Mouse (Mus musculus): ENCODE data around the gene Cenpq. TPM values are rescaled to one million over a fixed set of nuclear protein-coding genes. Genes with fewer than 3 reads are reported as not detected.

Cenpq gene
- 39.7 and 45.0 TPM in 2 replicates for polyA plus RNA-seq (2014; fragmentation: Nextera tagmentation; extraction: Ambion mirVana)

GRCm38 (mm10) chr17:40934420-40935231 lies at the start of gene Cenpq, which contains the start of gene Mut:
TSS of gene Cenpq (minus strand) at chr17:40935047.
TSS of gene Mut (plus strand) at chr17:40934685.
- DNase-seq (ENCODE audit: low spot score) = peak; percentile 98
- 0 out of 2 replicates have a peak, but pooled peaks cover 2% of the 10 kb centered on the region for H3K36me3 ChIP-seq (ENCODE audit: control insufficient read depth, insufficient read depth, low read length)
- peak; percentile 100 for ATAC-seq (ENCODE audit: insufficient number of reproducible peaks, low FRiP score, low TSS enrichment, low read depth)
- H3K27me3 ChIP-seq (ENCODE audit: control insufficient read depth, insufficient read depth, low read length) = no peaks in the 10 kb centered on the region
- WGBS = under 1% methylated on average over 50 of the region's 50 CpGs
- peak within 1 kb of the TSS; percentile 64 for H3K27ac ChIP-seq (replicated peaks; ENCODE audit: low read depth, low read length)
- H3K4me2 ChIP-seq (ENCODE audit: low read depth, severe bottlenecking) = peak within 1 kb of the TSS; percentile 66
- peak within 1 kb of the TSS; percentile 65 for H3K9ac ChIP-seq (ENCODE audit: low read length)
- no peaks in the 10 kb centered on the region for H3K9me3 ChIP-seq (ENCODE audit: control insufficient read depth, low read length)
- H3K4me3 ChIP-seq (ENCODE audit: low read depth, low read length) = peak within 1 kb of the TSS; percentile 52
- 0 out of 2 replicates have a peak, but pooled peaks cover 3% of the 10 kb centered on the region for H3K4me1 ChIP-seq (ENCODE audit: control insufficient read depth, insufficient read depth, low read length)

- Histone ChIP-seq H3K36me3 (ENCODE audit: control insufficient read depth, insufficient read depth, low read length) (no peaks in the 10 kb centered on the region), H3K27me3 (ENCODE audit: control insufficient read depth, insufficient read depth, low read length) (no peaks in the 10 kb centered on the region), H3K9ac (ENCODE audit: low read length) (no peak overlapping the region), H3K9me3 (ENCODE audit: control insufficient read depth, low read length) (no peaks in the 10 kb centered on the region), H3K27ac (replicated peaks; ENCODE audit: low read depth, low read length) (no peak overlapping the region), H3K4me3 (ENCODE audit: low read depth, low read length) (no peak overlapping the region), H3K4me2 (ENCODE audit: low read depth, severe bottlenecking) (no peak overlapping the region), H3K4me1 (ENCODE audit: control insufficient read depth, insufficient read depth, low read length) (no peaks in the 10 kb centered on the region)
- DNase-seq (ENCODE audit: low spot score) (no peak), ATAC-seq (ENCODE audit: insufficient number of reproducible peaks, low FRiP score, low TSS enrichment, low read depth) (no peak)
- WGBS = 75% methylated on average over 11 of the region's 11 CpGs
Observed at GRCm38 (mm10) chr17:40977914-40978313, 43.1 kb upstream of the Cenpq start.

- Histone ChIP-seq H3K36me3 (ENCODE audit: control insufficient read depth, insufficient read depth, low read length) (peaks cover 4% of the 10 kb centered on the region; the same call in 1 of the 2 replicates), H3K4me3 (ENCODE audit: low read depth, low read length) (no peak overlapping the region), H3K4me2 (ENCODE audit: low read depth, severe bottlenecking) (no peak overlapping the region), H3K27me3 (ENCODE audit: control insufficient read depth, insufficient read depth, low read length) (no peaks in the 10 kb centered on the region), H3K27ac (replicated peaks; ENCODE audit: low read depth, low read length) (no peak overlapping the region), H3K9ac (ENCODE audit: low read length) (no peak overlapping the region), H3K4me1 (ENCODE audit: control insufficient read depth, insufficient read depth, low read length) (no peaks in the 10 kb centered on the region), H3K9me3 (ENCODE audit: control insufficient read depth, low read length) (no peaks in the 10 kb centered on the region)
- DNase-seq (ENCODE audit: low spot score) (no peak), ATAC-seq (ENCODE audit: insufficient number of reproducible peaks, low FRiP score, low TSS enrichment, low read depth) (no peak)
- 91% methylated on average over 3 of the region's 3 CpGs for WGBS
Observed at GRCm38 (mm10) chr17:40948518-40948917, 13.7 kb upstream of the Cenpq start.

GRCm38 (mm10) chr17:40933985-40934384 lies 862 bp downstream of the Cenpq start:
- peak overlapping the region; percentile 65 for H3K9ac ChIP-seq (ENCODE audit: low read length)
- H3K4me3 ChIP-seq (ENCODE audit: low read depth, low read length) = peak overlapping the region; percentile 52
- H3K27me3 ChIP-seq (ENCODE audit: control insufficient read depth, insufficient read depth, low read length) = no peaks in the 10 kb centered on the region
- H3K4me1 ChIP-seq (ENCODE audit: control insufficient read depth, insufficient read depth, low read length) = 0 out of 2 replicates have a peak, but pooled peaks cover 3% of the 10 kb centered on the region
- H3K9me3 ChIP-seq (ENCODE audit: control insufficient read depth, low read length) = no peaks in the 10 kb centered on the region
- H3K4me2 ChIP-seq (ENCODE audit: low read depth, severe bottlenecking) = peak overlapping the region; percentile 66
- no peak overlapping the region for H3K27ac ChIP-seq (replicated peaks; ENCODE audit: low read depth, low read length)
- under 1% methylated on average over 14 of the region's 14 CpGs for WGBS
- ATAC-seq (ENCODE audit: insufficient number of reproducible peaks, low FRiP score, low TSS enrichment, low read depth) (peak; percentile 7; the same call in 1 of the 2 replicates), DNase-seq (ENCODE audit: low spot score) (no peak)
- 0 out of 2 replicates have a peak, but pooled peaks cover 2% of the 10 kb centered on the region for H3K36me3 ChIP-seq (ENCODE audit: control insufficient read depth, insufficient read depth, low read length)

- ATAC-seq (ENCODE audit: insufficient number of reproducible peaks, low FRiP score, low TSS enrichment, low read depth) = no peak
- H3K36me3 ChIP-seq (ENCODE audit: control insufficient read depth, insufficient read depth, low read length) = no peaks in the 10 kb centered on the region
- no peaks in the 10 kb centered on the region for H3K4me1 ChIP-seq (ENCODE audit: control insufficient read depth, insufficient read depth, low read length)
- WGBS = 85% methylated on average over 1 of the region's 2 CpGs
- H3K9me3 ChIP-seq (ENCODE audit: control insufficient read depth, low read length) = no peaks in the 10 kb centered on the region
- H3K27me3 ChIP-seq (ENCODE audit: control insufficient read depth, insufficient read depth, low read length) = no peaks in the 10 kb centered on the region
- DNase-seq (ENCODE audit: low spot score) = no peak
- no peak overlapping the region for H3K27ac ChIP-seq (replicated peaks; ENCODE audit: low read depth, low read length)
- H3K4me2 ChIP-seq (ENCODE audit: low read depth, severe bottlenecking) = no peak overlapping the region
- no peak overlapping the region for H3K9ac ChIP-seq (ENCODE audit: low read length)
- H3K4me3 ChIP-seq (ENCODE audit: low read depth, low read length) = no peak overlapping the region
Observed at GRCm38 (mm10) chr17:40915499-40915898, 19.3 kb downstream of the Cenpq start.

- no peak within 1 kb of the TSS for H3K27ac ChIP-seq (replicated peaks; ENCODE audit: low read depth, low read length)
- H3K27me3 ChIP-seq (ENCODE audit: control insufficient read depth, insufficient read depth, low read length) = no peaks in the 10 kb centered on the region
- H3K36me3 ChIP-seq (ENCODE audit: control insufficient read depth, insufficient read depth, low read length) = no peaks in the 10 kb centered on the region
- no peak within 1 kb of the TSS for H3K4me3 ChIP-seq (ENCODE audit: low read depth, low read length)
- H3K9me3 ChIP-seq (ENCODE audit: control insufficient read depth, low read length) = no peaks in the 10 kb centered on the region
- ATAC-seq (ENCODE audit: insufficient number of reproducible peaks, low FRiP score, low TSS enrichment, low read depth) (no peak), DNase-seq (ENCODE audit: low spot score) (no peak)
- 94% methylated on average over 2 of the region's 2 CpGs for WGBS
- H3K4me2 ChIP-seq (ENCODE audit: low read depth, severe bottlenecking) = no peak within 1 kb of the TSS
- H3K4me1 ChIP-seq (ENCODE audit: control insufficient read depth, insufficient read depth, low read length) = no peaks in the 10 kb centered on the region
- no peak within 1 kb of the TSS for H3K9ac ChIP-seq (ENCODE audit: low read length)
Observed at GRCm38 (mm10) chr17:40914250-40914649, 20.6 kb downstream of the Cenpq start, which contains the start of gene Glyatl3. TSS of gene Glyatl3 (minus strand) at chr17:40914350.

GRCm38 (mm10) chr17:40904721-40905154 lies 30.1 kb downstream of the Cenpq start:
- no peaks in the 10 kb centered on the region for H3K9me3 ChIP-seq (ENCODE audit: control insufficient read depth, low read length)
- no peaks in the 10 kb centered on the region for H3K27me3 ChIP-seq (ENCODE audit: control insufficient read depth, insufficient read depth, low read length)
- 12% methylated on average over 14 of the region's 14 CpGs for WGBS
- H3K4me2 ChIP-seq (ENCODE audit: low read depth, severe bottlenecking) = peak overlapping the region; percentile 17; the same call in 1 of the 2 replicates
- H3K27ac ChIP-seq (replicated peaks; ENCODE audit: low read depth, low read length) = no peak overlapping the region
- no peaks in the 10 kb centered on the region for H3K4me1 ChIP-seq (ENCODE audit: control insufficient read depth, insufficient read depth, low read length)
- DNase-seq (ENCODE audit: low spot score) (peak; percentile 28), ATAC-seq (ENCODE audit: insufficient number of reproducible peaks, low FRiP score, low TSS enrichment, low read depth) (no peak)
- H3K4me3 ChIP-seq (ENCODE audit: low read depth, low read length) = no peak overlapping the region
- H3K9ac ChIP-seq (ENCODE audit: low read length) = no peak overlapping the region
- no peaks in the 10 kb centered on the region for H3K36me3 ChIP-seq (ENCODE audit: control insufficient read depth, insufficient read depth, low read length)

GRCm38 (mm10) chr17:40904056-40904597 lies 30.7 kb downstream of the Cenpq start:
- Histone ChIP-seq H3K4me2 (ENCODE audit: low read depth, severe bottlenecking) (peak overlapping the region; percentile 17; the same call in 1 of the 2 replicates), H3K27ac (replicated peaks; ENCODE audit: low read depth, low read length) (no peak overlapping the region), H3K4me1 (ENCODE audit: control insufficient read depth, insufficient read depth, low read length) (no peaks in the 10 kb centered on the region), H3K9ac (ENCODE audit: low read length) (no peak overlapping the region), H3K4me3 (ENCODE audit: low read depth, low read length) (no peak overlapping the region), H3K9me3 (ENCODE audit: control insufficient read depth, low read length) (no peaks in the 10 kb centered on the region), H3K36me3 (ENCODE audit: control insufficient read depth, insufficient read depth, low read length) (no peaks in the 10 kb centered on the region), H3K27me3 (ENCODE audit: control insufficient read depth, insufficient read depth, low read length) (no peaks in the 10 kb centered on the region)
- ATAC-seq (ENCODE audit: insufficient number of reproducible peaks, low FRiP score, low TSS enrichment, low read depth) = no peak
- DNase-seq (ENCODE audit: low spot score) = no peak
- WGBS = 7% methylated on average over 11 of the region's 11 CpGs

All from limb, embryonic 11.5 days (tissue).